Mouse (Mus musculus): ENCODE measurements at regions not wholly inside any gene's neighbourhood (a gene's known extent, or its start where the extent isn't known, plus 50 kb on each side); places are given as distances from the start of the nearest gene placed in this dataset.
A peak's percentile ranks its signal among the peaks of the same experiment; 100 is the strongest.

DNA sequence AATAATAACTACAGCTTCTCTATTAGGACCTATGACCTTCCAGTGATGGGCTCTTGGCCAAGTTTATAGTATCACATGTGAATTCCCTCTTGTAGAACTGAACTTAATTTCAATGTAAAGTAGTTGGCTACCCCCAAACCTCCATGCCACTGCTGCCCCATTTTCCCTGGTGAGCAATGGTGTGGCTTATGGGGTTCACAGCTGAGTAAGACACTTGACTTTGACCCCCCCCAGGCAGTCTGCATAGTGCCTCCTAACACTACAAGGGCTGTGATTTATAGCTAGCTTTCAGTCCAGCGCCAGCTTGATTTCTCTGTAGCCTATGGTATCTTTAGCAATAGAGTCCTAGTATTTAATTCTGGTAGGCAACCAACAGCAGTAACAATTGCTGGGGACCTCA is 113.1 kb downstream of the Mis18a start:
- DNase-seq (ENCODE audit: low read depth) = no peak

DNA sequence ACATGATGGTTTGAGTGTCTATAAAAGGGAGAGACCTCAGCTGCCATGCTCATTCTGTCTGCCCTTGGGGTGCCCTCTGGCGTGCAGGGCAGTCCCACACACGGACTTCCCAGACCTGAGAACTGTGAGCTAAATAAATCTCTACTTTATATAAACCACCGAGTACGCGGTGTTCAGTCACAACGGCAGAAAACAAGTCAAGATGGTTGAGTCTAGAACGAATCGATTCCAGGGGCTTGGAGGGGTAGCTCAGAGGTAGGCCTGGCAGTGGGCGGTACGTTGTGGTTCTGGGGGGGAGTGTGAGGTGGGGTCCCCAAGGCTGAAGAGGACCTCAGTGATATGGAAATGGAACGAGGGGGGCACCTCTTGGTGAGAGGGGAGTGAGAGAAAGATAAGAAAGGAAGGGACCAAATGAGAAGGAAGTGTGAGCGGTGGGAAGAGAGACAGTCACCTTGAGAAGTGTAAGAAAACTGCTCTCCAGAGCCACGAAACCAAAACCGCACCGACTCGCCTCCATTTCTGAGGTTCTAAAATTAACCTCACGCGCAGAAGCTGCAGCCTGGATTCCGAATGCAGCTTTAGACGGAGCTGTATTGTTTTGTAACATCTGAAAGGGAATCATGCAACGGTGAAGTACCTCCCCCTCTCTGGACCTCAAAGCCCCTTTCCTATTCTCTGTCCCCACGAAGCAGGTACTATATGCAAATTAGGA is 117.0 kb downstream of the Mis18a start:
- DNase-seq (ENCODE audit: low read depth) = no peak

DNA sequence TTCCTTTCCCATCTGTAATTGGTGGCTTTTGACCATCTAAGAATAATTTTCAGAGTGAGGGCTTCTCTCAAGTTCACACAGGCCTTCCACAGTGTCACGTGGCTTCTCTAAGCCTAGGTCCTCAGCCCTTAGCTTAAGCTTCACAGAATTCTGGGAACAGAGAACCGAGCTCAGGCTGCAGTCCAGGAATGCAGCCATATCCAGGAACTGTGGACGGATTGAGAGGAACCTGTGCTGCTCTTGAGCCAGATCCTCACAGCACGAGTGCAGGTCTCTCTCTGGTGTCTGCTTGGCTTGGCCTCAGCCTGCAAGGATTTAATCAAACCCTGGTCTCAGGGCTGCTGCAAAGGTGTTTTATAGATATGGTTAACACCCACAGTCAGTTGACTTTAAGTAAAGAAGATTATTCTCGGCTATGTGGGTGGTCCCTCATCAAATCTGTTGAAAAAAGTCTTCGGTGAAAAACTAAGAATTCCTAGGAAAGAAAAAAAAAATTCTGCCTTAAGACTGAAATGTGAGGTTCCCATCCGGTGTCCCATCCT is 127.8 kb downstream of the Mis18a start:
- no peak for DNase-seq (ENCODE audit: low read depth)

DNA sequence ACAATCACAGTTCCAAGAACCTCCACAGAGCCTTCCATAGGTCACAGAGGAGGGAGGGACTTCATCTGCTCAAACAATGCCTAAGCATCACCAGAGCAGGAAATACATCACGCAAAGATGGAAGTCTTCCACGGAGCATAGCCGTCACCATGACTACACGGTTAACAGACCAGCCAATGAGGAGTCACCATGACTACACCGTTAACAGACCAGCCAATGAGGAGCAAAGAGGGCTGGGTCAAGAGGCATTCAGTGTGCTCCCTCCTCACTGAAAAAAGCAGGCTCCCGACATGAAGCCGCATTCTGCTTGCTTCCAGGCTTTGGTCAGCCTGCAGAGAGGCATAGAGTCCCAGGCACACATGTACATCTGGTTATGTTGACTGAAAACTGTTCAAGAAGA is 128.5 kb downstream of the Mis18a start:
- DNase-seq (ENCODE audit: low read depth) = no peak

DNA sequence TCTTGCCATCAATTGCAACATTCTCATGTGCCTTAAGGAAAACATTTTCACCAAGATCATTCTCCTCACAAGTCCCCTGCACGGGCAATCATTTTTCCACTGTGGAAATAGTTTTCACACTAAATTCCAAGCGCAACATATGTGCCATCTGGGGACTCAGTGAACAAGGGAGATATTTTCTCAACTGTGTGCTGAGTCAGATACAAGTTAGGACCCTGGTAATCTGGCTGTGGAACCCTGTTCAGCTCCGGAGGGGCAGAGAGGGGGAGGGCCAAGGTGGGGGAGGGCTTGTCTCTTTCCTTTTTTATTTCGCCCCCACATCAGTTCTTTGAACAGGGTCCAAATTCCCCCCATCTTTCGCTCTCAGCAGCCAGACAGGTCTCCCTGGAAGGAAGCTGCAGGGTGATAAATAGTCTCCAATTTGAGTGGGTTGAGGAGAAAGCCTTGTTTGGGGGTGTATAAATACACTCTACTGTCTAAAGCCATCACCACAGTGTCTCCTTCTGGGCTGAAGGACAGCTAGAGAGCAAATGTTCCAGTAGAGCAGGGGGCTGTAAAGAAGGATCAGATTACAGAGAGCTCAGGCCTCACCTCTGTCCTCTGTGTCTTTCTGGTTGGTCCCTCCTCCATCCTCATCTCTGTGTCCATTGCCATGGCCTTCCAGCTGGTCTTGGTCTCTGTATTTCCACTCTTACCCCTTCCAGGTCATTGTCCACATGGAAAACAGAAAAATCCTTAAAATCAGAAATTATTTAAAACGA is 134.3 kb downstream of the Mis18a start:
- no peak for DNase-seq (ENCODE audit: low read depth)

DNA sequence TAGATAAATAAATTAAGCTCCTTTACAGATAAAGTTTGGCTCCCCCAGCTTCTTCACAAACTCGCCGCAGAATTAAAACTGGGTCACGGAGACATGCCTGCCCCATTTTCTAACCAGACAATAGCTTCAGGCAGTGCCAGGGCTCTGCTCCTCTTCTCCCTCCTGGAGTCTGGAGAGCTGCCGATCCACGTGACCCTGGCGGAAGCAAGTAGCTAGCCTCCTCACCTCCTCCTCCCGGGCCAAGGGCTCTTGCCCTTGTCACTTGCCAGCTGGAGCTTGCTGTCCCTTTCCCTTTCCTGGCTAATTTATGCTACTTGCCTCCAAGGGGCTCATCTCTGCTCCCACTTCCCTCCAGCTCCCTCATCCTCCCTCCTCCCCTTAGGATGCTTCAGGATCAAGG is 142.0 kb downstream of the Mis18a start:
- DNase-seq (ENCODE audit: low read depth) = no peak

DNA sequence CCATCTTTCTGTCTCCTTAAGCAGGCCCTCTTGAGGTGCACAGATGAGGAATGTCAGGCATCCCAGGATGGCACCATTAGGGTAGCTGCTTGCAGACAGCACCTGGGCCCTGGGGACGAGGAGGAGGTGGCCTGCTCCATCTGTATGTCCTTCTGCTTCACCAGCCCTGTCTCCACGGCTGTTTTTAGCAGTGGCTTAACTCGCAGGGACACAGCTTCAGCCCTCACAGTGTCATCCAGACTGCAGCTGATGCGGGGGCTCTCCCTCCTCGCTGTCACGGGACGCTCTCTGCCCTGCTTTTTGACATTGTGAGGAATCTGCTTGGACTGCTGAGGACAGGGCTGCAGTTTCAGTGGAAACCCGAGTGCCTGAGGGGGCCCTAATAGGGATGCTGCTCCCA is 146.8 kb downstream of the Mis18a start:
- no peak for DNase-seq (ENCODE audit: low read depth)

DNA sequence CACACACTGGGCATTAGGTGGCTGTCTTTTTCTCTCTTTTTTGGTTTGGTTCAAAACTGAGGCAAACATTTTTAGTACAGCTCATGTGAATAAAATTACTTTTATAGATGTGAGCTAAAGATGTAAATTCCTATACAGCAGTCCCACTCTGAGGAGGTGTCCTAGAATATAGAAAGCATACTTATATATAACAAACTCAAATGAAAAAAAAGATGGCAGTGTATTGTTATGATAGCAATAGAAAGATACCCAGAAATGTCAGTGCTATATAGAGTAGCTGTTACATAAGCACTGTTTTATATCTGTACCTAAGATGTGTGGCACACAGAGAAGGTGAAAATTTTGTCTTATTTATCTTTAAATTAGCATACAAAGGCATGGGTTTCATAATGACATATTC is 156.1 kb downstream of the Mis18a start:
- no peak for DNase-seq (ENCODE audit: low read depth)

DNA sequence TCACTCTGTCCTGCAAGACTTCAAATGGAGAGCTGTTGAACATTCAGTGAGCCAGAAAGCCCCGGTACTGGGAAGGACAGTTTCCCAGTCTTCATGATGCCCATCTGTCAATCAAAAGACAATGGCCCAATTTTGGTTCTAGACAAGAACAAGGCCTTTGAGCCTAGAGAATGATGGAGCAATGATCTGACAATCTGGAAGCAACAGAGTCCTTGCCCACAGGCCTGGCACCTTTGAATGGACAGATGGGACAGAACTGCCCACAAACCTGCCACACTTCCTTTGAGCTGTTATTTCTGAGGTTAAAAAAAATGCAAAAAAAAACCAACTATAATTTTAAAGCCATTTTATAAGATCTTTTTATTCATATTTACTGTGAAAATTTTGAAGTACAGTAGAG is 157.4 kb downstream of the Mis18a start:
- no peak for DNase-seq (ENCODE audit: low read depth)

DNA sequence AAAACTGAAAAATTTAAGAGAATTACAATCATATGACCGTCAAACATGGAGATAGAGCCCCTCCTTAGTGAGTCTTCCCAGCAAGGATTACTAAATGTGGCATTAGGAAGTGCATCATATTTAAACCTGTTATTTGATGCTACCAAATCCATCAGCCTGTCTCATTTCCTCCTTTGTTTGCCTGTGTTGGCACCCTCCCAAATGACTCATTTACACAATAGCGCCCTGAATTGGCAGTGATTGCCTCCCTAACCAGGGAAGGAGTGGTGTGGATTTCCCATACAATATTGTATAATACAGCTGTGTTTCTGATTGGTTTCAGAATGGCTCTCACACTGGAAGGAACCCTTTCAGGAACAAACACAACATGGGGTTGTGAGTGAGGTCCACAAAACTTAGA is 162.0 kb downstream of the Mis18a start:
- DNase-seq (ENCODE audit: low read depth) = peak; percentile 6

DNA sequence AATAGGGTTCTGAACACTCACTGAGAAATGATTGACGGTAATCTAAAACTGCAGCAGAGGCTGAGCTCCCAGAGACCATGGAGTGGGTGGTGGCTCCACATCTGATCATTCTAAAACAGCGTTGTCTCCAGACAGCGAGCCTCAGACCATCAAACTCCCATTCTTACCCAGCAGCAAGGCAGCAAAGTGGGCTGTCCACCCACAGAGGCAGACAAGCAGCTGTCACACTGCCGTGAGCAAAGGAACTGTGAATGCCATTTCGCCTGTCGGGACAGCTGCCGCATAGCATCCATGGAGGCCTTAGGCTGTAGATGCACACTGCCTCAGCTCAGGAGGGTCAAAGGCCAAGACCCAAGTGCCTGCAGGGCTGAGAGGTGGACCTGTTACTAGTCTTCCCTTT is 167.3 kb downstream of the Hunk start:
- no peak for DNase-seq (ENCODE audit: low read depth)

DNA sequence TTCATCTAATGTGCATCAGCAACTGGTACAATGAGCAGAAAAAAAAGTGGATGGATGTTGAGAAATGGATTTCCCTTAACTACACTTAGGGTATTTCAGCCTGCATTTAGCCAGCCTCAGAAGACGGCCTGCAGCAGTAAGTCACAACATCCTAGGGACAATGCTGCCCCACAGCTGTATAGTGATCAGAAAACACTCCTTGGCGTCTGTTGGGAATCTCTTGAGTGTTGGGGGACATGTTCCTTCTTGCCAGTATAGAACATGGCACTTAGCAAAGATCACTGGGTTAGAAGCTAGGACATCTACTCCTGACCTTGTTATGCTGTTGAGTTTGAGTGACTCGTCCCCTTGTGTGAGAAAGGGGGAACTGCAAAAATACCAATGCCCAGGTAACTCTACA is 165.2 kb downstream of the Hunk start:
- DNase-seq (ENCODE audit: low read depth) = no peak

DNA sequence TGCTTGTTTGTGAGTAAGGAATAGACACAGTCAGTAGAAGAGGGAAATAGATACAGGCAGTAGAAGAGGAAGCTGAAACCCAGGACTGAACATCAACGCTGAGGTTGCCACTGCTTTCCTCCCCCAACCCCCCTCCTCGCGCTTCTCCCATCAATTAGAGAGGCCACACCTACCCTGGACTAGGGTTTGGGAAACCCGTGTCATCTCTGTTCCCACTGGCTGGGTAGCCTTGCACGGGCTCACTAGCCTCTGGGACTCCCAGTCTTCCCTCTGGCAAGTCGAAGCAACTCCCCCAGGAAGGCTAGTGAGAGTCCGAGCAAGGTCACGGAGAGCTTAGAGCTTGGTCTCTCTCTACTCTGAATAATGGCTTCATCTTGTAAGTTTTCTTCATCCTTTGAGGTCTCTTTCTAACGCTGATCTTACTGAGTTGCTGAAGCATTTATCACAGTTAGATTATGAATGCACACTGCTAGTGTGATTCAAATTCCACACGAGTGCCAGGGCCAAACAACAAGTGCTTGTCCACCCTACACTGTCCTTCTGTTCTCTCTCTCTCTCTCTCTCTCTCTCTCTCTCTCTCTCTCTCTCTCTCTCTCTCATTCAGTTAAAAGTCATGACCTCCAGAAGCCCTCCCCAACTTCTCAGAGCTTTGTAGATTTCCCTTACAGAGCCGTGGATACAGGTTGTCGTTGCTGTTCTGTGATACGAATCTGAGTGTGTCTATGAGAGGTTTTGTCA is 164.4 kb downstream of the Hunk start:
- DNase-seq (ENCODE audit: low read depth) = no peak

Data from gonadal fat pad, adult 2 months (tissue).